Mouse (Mus musculus) midbrain, embryonic 14.5 days (tissue): ENCODE measurements around the gene Mrps26. TPM values are rescaled to one million over a fixed set of nuclear protein-coding genes. Genes with fewer than 3 reads are reported as not detected.

Experiments
- ATAC-seq: fragments of 200-750 bp; cut with Nextera tagmentation; 2 replicates; pipeline ENCODE4 v1.8.0; 2017; ENCODE audit warnings: moderate number of reproducible peaks, moderate library complexity; ENCODE audit not compliant: low FRiP score, low TSS enrichment
- DNase-seq: peaks from one replicate; pipeline ENCODE4 v3.0.0-alpha.2; 2015
- H3K27ac ChIP-seq: fragments of 300-500 bp; sonication (generic); replicated peaks from 2 replicates; pipeline ENCODE4 v1.5.1; 2014; ENCODE audit warnings: mild to moderate bottlenecking, low read depth, low read length, moderate library complexity
- H3K27me3 ChIP-seq: fragments of 300-500 bp; sonication (generic); 2 replicates; pipeline ENCODE4 v1.6.1; 2014; ENCODE audit warnings: low read length, control low read depth, mixed read lengths; ENCODE audit not compliant: control insufficient read depth, insufficient read depth
- H3K36me3 ChIP-seq: fragments of 300-500 bp; sonication (generic); 2 replicates; pipeline ENCODE4 v1.6.1; 2014; ENCODE audit warnings: low read length, control low read depth; ENCODE audit not compliant: control insufficient read depth, insufficient read depth
- H3K4me1 ChIP-seq: fragments of 300-500 bp; sonication (generic); 2 replicates; pipeline ENCODE4 v1.6.1; 2014; ENCODE audit warnings: mild to moderate bottlenecking, antibody characterized with exemption, low read length, control low read depth; ENCODE audit not compliant: control insufficient read depth, insufficient read depth
- H3K4me2 ChIP-seq: fragments of 300-500 bp; sonication (generic); 2 replicates; pipeline ENCODE4 v1.6.1; 2014; ENCODE audit warnings: mild to moderate bottlenecking, low read length, moderate library complexity
- H3K4me3 ChIP-seq: fragments of 300-500 bp; sonication (generic); replicated peaks from 2 replicates; pipeline ENCODE4 v1.5.1; 2014; ENCODE audit warnings: low read depth, low read length
- H3K9ac ChIP-seq: fragments of 300-500 bp; sonication (generic); replicated peaks from 2 replicates; pipeline ENCODE4 v1.6.1; 2014; ENCODE audit warnings: mild to moderate bottlenecking, low read length, moderate library complexity
- H3K9me3 ChIP-seq: fragments of 300-500 bp; sonication (generic); 2 replicates; pipeline ENCODE4 v1.6.1; 2016; ENCODE audit warnings: low read length, control low read depth, mixed read lengths; ENCODE audit not compliant: control insufficient read depth
- WGBS: fragments of 180-500 bp; shearing (Covaris S2); extraction: QIAGEN DNeasy Blood & Tissue Kit; methylation state at CpG from one replicate; pipeline ENCODE4 v1.1.7; 2014; 5-methylcytosine and 5-hydroxymethylcytosine counted together
- polyA plus RNA-seq: library from polyadenylated mRNA; unstranded; fragments of >200 nt; fragmentation: Nextera tagmentation; extraction: Ambion mirVana; gene quantifications from 2 replicates; pipeline ENCODE4 v1.2.1, GENCODE M21; 2014

The Mrps26 gene
- polyA plus RNA-seq, 1 experiment from 2014 or later = 98.4 TPM

DNA sequence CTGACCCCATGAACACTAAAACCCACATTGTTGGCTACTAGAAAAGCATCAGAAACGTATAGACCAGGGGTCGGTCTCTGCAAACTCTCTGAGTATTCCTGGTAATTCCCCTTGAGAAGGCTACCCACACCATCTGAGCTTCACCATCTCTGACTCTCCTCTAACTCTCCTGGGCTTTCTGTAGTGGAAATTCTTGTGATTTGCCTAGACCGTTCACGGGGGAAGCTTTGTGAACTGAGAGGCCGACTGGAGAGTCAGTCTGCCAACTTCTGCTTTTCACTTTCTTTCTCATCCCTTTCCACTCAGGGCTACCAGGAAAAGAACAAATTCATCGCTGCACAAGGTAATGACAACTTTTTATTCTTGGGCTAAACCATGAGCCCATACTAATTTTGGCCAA lies 28.5 kb upstream of the Mrps26 start:
- no peak for DNase-seq

DNA sequence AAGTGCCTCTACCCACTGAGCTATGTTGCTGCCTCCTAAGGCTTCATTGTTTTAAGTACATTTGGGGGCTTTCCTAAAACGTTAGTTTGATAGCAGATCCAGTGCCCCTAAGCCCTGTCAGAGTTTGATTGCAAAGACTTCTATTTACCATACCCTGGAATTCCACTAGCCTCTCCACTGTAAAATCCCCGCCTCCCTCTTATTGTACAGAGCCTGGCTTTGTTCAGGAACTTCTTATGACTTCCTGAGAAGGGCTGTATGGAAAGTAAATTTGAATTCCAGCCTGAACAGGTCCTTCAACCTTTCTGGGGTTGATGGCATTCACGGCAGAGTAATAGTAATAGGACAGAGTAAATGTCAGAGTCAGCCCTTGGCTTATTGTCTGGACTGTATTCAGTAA lies 26.7 kb upstream of the Mrps26 start:
- Histone ChIP-seq H3K27me3 (no peaks in the 10 kb centered on the region), H3K4me3 (no peak overlapping the region), H3K9me3 (no peaks in the 10 kb centered on the region), H3K27ac (no peak overlapping the region), H3K9ac (no peak overlapping the region), H3K4me1 (no peaks in the 10 kb centered on the region), H3K4me2 (no peak overlapping the region), H3K36me3 (peaks cover 80% of the 10 kb centered on the region)
- WGBS = 84% methylated on average over 3 of the region's 3 CpGs
- ATAC-seq = no peak
- DNase-seq = no peak

More for the DNA sequence above, 28.5 kb upstream of the Mrps26 start:
- H3K4me1 ChIP-seq = no peaks in the 10 kb centered on the region
- no peak overlapping the region for H3K4me2 ChIP-seq
- H3K36me3 ChIP-seq = peaks cover 72% of the 10 kb centered on the region
- no peak overlapping the region for H3K4me3 ChIP-seq
- no peaks in the 10 kb centered on the region for H3K9me3 ChIP-seq
- no peak for ATAC-seq
- H3K9ac ChIP-seq = no peak overlapping the region
- no peak overlapping the region for H3K27ac ChIP-seq
- no peaks in the 10 kb centered on the region for H3K27me3 ChIP-seq
- 91% methylated on average over 6 of the region's 6 CpGs for WGBS

- H3K4me3 ChIP-seq = no peak overlapping the region
- H3K4me1 ChIP-seq = no peaks in the 10 kb centered on the region
- no peaks in the 10 kb centered on the region for H3K27me3 ChIP-seq
- no peak overlapping the region for H3K9ac ChIP-seq
- ATAC-seq = no peak
- H3K4me2 ChIP-seq = no peak overlapping the region
- peaks cover 83% of the 10 kb centered on the region for H3K36me3 ChIP-seq
- 95% methylated on average over 8 of the region's 8 CpGs for WGBS
- H3K9me3 ChIP-seq = no peaks in the 10 kb centered on the region
- no peak overlapping the region for H3K27ac ChIP-seq
- DNase-seq = no peak
Measured at GRCm38 (mm10) chr2:130538876-130539546, 24.5 kb upstream of the Mrps26 start.

- ATAC-seq (no peak), DNase-seq (no peak)
- H3K9ac ChIP-seq = no peak overlapping the region
- no peak overlapping the region for H3K27ac ChIP-seq
- H3K9me3 ChIP-seq = no peaks in the 10 kb centered on the region
- H3K4me1 ChIP-seq = no peaks in the 10 kb centered on the region
- peaks cover 83% of the 10 kb centered on the region for H3K36me3 ChIP-seq
- no peak overlapping the region for H3K4me2 ChIP-seq
- 92% methylated on average over 9 of the region's 9 CpGs for WGBS
- no peaks in the 10 kb centered on the region for H3K27me3 ChIP-seq
- H3K4me3 ChIP-seq = no peak overlapping the region
Measured at GRCm38 (mm10) chr2:130540266-130540665, 23.3 kb upstream of the Mrps26 start.

DNA sequence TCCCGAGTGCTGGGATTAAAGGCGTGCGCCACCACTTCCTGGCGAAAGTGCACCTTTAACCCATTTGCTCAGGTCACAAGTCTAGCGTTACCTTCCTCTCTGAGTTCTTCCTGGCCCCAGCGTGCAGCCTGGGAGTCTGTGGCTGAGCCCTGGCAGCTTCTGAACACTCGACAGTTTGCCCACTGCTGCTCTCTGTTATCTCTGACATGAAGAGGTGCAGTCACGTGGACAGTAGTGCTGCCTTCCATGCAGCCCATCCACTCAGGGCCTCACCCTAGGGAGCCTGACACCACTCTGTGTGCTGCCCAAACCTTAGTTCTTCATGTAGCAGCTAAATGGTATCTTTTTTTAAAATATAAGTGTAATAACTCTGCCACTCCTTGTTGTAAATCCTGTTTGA lies 16.6 kb upstream of the Mrps26 start:
- no peak for DNase-seq

DNA sequence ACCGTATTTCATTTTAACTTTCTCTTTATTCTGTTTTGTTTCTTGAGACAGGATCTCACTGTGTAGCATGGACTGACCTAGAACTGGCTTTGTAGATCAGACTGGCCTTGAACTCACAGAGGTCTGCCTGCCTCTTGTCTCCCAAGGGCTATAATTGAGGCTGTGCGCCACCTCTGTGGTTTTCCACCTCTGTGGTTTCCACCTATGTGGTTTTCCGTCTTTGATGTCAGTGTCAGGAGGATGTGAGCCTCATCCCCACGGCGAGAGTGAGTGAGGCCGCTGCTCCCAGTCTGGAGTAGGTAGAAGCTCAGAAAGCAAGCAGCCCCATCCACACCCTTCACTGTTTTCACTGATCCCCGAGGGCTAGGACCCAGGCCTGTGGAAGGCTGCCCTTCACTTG lies 8.7 kb upstream of the Mrps26 start:
- H3K9me3 ChIP-seq = no peaks in the 10 kb centered on the region
- DNase-seq = no peak
- no peaks in the 10 kb centered on the region for H3K27me3 ChIP-seq
- no peak overlapping the region for H3K27ac ChIP-seq
- no peak overlapping the region for H3K9ac ChIP-seq
- no peak for ATAC-seq
- H3K4me2 ChIP-seq = no peak overlapping the region
- peaks cover 79% of the 10 kb centered on the region for H3K36me3 ChIP-seq
- H3K4me1 ChIP-seq = no peaks in the 10 kb centered on the region
- H3K4me3 ChIP-seq = no peak overlapping the region
- 94% methylated on average over 7 of the region's 7 CpGs for WGBS

More for the DNA sequence above, 16.6 kb upstream of the Mrps26 start:
- H3K36me3 ChIP-seq = peaks cover 99% of the 10 kb centered on the region
- no peak overlapping the region for H3K9ac ChIP-seq
- no peaks in the 10 kb centered on the region for H3K4me1 ChIP-seq
- no peaks in the 10 kb centered on the region for H3K27me3 ChIP-seq
- no peak overlapping the region for H3K4me2 ChIP-seq
- H3K27ac ChIP-seq = no peak overlapping the region
- no peaks in the 10 kb centered on the region for H3K9me3 ChIP-seq
- 95% methylated on average over 8 of the region's 8 CpGs for WGBS
- ATAC-seq = no peak
- no peak overlapping the region for H3K4me3 ChIP-seq

- no peak for DNase-seq
- no peaks in the 10 kb centered on the region for H3K27me3 ChIP-seq
- H3K4me2 ChIP-seq = no peak overlapping the region
- no peaks in the 10 kb centered on the region for H3K4me1 ChIP-seq
- H3K36me3 ChIP-seq = peaks cover 65% of the 10 kb centered on the region
- H3K4me3 ChIP-seq = no peak overlapping the region
- WGBS = 89% methylated on average over 1 of the region's 1 CpGs
- H3K27ac ChIP-seq = no peak overlapping the region
- ATAC-seq = no peak
- no peak overlapping the region for H3K9ac ChIP-seq
- H3K9me3 ChIP-seq = no peaks in the 10 kb centered on the region
Measured at GRCm38 (mm10) chr2:130556292-130556691, 7.2 kb upstream of the Mrps26 start.

DNA sequence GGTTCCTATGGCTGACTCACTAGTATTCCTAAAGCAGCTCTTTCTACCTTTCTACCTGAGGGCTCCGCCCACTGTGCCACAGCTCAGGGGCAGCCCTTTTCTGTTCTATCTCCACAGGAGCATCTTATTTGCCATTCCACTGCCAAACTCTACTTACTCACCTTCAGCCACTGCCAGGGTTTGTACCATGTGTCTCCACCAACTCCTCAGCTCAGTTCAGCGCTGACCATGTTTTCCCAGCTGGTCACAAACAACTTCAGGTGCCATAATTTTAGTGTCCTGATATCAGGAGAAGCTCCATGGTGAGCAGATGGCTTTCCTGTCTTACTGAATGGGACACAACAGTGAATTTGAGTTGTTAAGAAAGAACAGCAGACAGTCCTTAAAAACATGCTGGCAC lies 6.1 kb upstream of the Mrps26 start:
- no peak for ATAC-seq
- 97% methylated on average over 2 of the region's 2 CpGs for WGBS
- H3K36me3 ChIP-seq = peaks cover 53% of the 10 kb centered on the region

GRCm38 (mm10) chr2:130558015-130558414 lies 5.5 kb upstream of the Mrps26 start:
- Histone ChIP-seq H3K9ac (no peak overlapping the region), H3K4me3 (no peak overlapping the region), H3K4me2 (no peak overlapping the region), H3K4me1 (peaks cover under 1% of the 10 kb centered on the region; the same call in 1 of the 2 replicates), H3K27ac (no peak overlapping the region), H3K9me3 (no peaks in the 10 kb centered on the region), H3K36me3 (peaks cover 48% of the 10 kb centered on the region), H3K27me3 (no peaks in the 10 kb centered on the region)
- no peak for ATAC-seq
- DNase-seq = no peak
- 70% methylated on average over 2 of the region's 2 CpGs for WGBS

More for the DNA sequence above, 6.1 kb upstream of the Mrps26 start:
- no peak for DNase-seq
- Histone ChIP-seq H3K4me1 (no peaks in the 10 kb centered on the region), H3K27ac (no peak overlapping the region), H3K4me3 (no peak overlapping the region), H3K9me3 (no peaks in the 10 kb centered on the region), H3K9ac (no peak overlapping the region), H3K4me2 (no peak overlapping the region), H3K27me3 (no peaks in the 10 kb centered on the region)
